Mouse (Mus musculus) lung, postnatal 0 days (tissue): ENCODE measurements at regions not wholly inside any gene's neighbourhood (a gene's known extent, or its start where the extent isn't known, plus 50 kb on each side); places are given as distances from the start of the nearest gene placed in this dataset.

Source experiments
- CTCF ChIP-seq: IDR thresholded peaks from 2 replicates; pipeline ENCODE4 v1.5.1; 2016; ENCODE audit warnings: antibody characterized with exemption, mild to moderate bottlenecking
- EP300 ChIP-seq: IDR thresholded peaks from 2 replicates; pipeline ENCODE4 v1.6.1; 2016; ENCODE audit warnings: antibody characterized with exemption, mild to moderate bottlenecking, control low read depth

DNA sequence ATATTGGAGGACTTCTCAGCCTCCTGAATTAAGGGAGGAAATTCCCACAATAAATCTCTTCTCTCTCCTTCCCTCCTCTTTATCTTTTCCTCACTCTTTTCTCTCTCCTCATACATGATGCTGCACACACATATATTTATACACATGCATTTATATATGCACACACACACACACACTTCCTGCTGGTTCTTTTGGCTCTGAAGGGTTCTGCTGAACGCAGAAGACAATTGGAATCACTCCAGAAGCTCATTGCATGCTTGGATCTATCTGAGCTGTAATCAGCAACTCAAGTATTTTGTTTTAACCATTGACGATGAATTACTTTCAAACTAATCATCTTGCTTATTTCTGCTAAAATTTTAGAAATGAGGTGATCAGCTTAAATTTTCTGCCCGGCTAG lies 134.1 kb upstream of the Tmtc1 start:
- TF ChIP-seq CTCF (no peak), EP300 (no peak)
